Mouse (Mus musculus) urinary bladder, postnatal 36 days (tissue): ENCODE results near the gene Gm20388.

Source experiments
- DNase-seq, 2 experiments: peaks; one replicate each; pipeline ENCODE4 v3.0.0; 2022; ENCODE audit warnings: low spot score in 2 of 2, mixed read lengths in 1 of 2

Gene Gm20388

DNA sequence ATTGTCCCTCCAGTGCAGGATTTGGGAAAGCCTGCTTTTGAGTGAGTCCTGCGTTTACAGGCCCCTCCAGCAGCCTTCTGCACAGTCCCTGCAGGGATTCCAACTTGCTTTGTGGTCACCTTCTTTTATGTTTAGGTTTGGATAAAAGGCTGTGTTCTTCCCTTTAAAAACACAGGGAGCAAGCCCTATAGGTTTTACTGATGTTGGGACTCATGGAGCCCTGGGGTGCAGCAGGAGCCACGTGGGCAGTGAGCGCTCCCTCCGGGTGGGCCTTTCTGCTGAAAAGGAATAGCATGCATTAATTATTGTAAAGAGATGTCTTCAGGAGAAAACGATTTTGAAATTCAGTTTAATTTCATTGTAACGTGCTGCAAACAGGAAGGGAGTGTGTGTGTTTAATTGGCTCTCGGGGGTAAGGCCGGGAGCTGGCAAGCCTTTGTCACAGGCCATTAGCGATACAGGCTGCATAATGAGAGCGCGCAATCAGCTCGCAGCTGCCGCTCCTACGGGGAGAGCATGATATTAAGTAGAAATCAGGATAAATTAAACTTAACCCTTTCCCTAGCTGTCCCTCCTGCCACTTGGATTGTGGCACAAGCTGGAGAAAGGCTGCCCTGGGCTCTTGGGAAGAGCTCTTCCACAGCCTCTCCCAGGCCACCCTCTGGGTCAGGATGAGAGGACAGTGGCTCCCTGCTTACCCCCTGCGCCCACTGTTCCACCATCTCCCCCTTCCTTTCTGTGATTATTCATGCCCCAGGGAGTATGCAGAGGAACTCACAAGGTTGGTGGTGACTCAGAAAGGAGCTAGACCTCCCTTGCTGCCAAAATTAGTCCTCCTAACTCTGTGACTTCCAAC, 2893.5 kb downstream of the Gm20388 start:
- no peak for DNase-seq

DNA sequence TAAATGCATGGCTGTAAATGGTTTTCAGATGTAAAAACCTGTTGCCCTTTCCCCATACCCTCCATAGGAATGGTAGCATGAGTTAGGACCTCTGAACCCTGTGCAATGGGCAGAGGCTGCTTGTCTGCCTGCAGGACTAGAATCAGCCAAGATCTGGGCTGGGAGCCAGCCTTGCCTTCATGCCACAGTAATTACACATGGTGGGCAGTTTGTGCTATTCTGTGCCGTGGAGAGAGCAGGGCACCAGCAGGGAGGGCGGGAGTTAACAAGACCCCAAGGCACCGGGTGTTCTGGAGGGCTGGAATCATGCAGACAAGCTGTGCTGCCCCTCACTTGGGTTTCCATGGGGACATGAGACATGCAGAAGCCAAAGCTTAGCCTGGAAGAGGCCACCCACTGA, 2894.7 kb downstream of the Gm20388 start:
- no peak for DNase-seq

- no peak for DNase-seq
Measured at GRCm38 (mm10) chr8:122806956-122807538, 2896.4 kb downstream of the Gm20388 start.

GRCm38 (mm10) chr8:122807907-122808306, 2897.3 kb downstream of the Gm20388 start:
- DNase-seq: peak in 1 of 2 experiments; percentile 63

GRCm38 (mm10) chr8:122810376-122810775, 2899.7 kb downstream of the Gm20388 start:
- no peak for DNase-seq

- DNase-seq: no peak
Measured at GRCm38 (mm10) chr8:122811870-122812494, 2901.3 kb downstream of the Gm20388 start.

GRCm38 (mm10) chr8:122812610-122813250, 2902.1 kb downstream of the Gm20388 start:
- no peak for DNase-seq

DNA sequence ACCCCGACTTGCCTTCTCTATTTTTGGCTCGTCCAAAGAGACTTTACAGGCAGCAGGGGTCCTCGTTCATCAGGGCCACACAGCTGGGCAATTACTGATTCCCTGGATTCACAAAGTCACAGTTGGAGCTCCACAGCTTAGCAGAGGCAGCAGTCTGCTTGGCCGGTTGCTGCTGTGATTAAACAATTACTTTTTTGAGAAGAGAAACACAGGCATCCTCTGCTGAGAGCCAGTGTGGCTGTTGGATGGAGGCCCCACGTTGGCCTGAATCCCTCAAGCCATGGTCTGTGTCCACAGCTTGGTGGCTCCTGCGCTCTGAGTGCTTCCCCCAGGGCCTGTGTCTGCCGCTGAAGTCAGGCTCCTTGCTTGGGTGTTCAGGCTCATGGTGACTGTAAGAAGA, 2904.0 kb downstream of the Gm20388 start:
- no peak for DNase-seq

GRCm38 (mm10) chr8:122816965-122817364, 2906.3 kb downstream of the Gm20388 start:
- DNase-seq: no peak

GRCm38 (mm10) chr8:122817724-122818496, 2907.3 kb downstream of the Gm20388 start:
- no peak for DNase-seq

GRCm38 (mm10) chr8:122819776-122820175, 2909.1 kb downstream of the Gm20388 start:
- DNase-seq: no peak

DNA sequence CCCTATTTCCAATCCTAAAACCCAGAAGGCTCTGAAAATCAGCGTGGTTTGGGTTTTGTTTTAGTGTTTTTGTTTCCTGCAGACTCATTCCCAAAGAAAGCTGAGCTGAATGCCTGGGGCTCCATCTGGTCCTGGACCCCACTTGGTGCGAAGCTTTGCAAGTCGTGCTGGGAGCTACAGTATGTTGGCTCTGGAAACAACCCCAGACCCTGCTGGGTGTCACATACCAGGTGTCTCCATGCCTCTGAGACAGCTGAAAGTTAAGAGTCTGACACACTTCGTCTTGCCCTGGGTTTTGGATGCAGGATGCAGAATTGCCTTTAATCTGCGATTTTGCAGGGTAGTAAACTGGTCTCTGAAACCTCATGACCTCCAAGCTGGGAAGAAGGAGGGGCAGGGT, 2913.9 kb downstream of the Gm20388 start:
- DNase-seq: no peak

- no peak for DNase-seq
Measured at GRCm38 (mm10) chr8:122824986-122825385, 2914.3 kb downstream of the Gm20388 start.

GRCm38 (mm10) chr8:122825408-122825807, 2914.8 kb downstream of the Gm20388 start:
- DNase-seq: no peak

DNA sequence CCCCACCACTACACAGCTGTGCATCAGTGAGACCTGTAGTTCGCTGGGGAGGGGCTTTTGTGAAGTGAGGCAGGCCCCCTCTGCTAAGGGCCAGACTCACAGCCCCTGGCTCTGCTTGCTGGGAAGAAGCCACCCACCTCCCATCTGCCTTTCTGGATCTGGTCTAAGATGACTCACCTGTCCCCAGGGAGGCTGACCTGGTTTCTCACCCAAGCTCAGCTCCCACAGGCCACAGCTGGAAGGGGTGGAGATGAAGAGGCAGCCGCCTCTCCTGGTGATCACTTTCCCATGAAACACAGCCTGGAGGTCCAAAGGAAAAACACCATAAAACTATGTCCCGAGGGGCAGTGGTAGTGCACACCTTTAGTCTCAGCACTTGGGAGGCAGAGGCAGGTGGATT, 2918.8 kb downstream of the Gm20388 start:
- DNase-seq: no peak

- DNase-seq: peak; percentile 88 to 92
Measured at GRCm38 (mm10) chr8:122830349-122831061, 2919.9 kb downstream of the Gm20388 start.

GRCm38 (mm10) chr8:122834416-122834815, 2923.8 kb downstream of the Gm20388 start:
- no peak for DNase-seq

DNA sequence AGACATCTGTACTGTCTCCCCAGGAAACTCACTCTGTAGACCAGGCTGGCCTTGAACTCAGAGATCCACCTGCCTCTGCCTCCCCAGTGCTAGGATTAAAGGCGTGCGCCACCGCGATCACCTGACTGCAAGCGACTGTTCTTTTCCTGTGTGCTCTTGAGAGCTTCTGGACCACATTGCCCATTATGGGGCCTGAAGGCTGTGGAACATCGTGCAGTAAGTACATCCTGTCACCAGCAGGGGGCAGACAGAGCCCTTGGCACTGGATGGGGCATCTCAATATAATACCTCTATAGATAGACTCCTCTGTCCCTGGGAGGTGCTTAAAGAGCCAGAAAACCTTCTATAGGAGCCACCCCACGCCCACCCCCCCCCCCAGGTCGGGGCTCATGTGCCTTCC, 2924.3 kb downstream of the Gm20388 start:
- peak; percentile 67 to 76 for DNase-seq

GRCm38 (mm10) chr8:122836199-122836598, 2925.6 kb downstream of the Gm20388 start:
- no peak for DNase-seq

- DNase-seq: no peak
Measured at GRCm38 (mm10) chr8:122836696-122837095, 2926.1 kb downstream of the Gm20388 start.

DNA sequence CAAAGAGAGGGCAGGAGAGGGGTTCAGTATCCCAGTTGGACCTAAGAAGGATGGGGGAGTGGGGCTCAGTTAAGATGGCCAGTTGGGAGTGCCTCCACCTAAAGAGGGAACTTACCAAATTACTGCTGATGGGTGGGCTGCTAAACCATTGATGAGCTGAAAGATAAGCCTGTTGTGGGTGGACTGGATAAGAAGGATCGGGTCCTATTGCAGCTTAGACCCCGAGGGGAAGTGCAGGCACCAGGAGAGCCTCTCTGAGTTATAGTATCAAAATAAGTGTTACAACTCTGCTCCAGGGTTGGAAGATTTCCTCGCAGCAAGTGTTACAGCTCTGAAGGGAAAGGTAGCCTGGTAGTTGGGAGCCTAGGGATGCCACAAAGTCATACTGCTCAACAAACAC, 2933.5 kb downstream of the Gm20388 start:
- no peak for DNase-seq
